Mouse (Mus musculus) forebrain, embryonic 15.5 days (tissue): Measurements from ENCODE around the gene Slc1a5. TPM values are rescaled to one million over a fixed set of nuclear protein-coding genes. Genes with fewer than 3 reads are reported as not detected.

ENCODE experiments used
- ATAC-seq: fragments of 200-750 bp; cut with Nextera tagmentation; replicated peaks from 2 replicates; pipeline ENCODE4 v1.8.0; 2017; ENCODE audit warnings: mild to moderate bottlenecking, moderate TSS enrichment, moderate library complexity
- H3K27ac ChIP-seq: fragments of 300-500 bp; sonication (generic); replicated peaks from 2 replicates; pipeline ENCODE4 v1.5.1; 2015; ENCODE audit warnings: mild to moderate bottlenecking, inconsistent platforms
- H3K27me3 ChIP-seq: fragments of 300-500 bp; sonication (generic); 2 replicates; pipeline ENCODE4 v1.6.1; 2015; ENCODE audit warnings: inconsistent platforms
- H3K36me3 ChIP-seq: fragments of 300-500 bp; sonication (generic); 2 replicates; pipeline ENCODE4 v1.6.1; 2015; ENCODE audit warnings: mild to moderate bottlenecking, inconsistent platforms
- H3K4me1 ChIP-seq: fragments of 300-500 bp; sonication (generic); 2 replicates; pipeline ENCODE4 v1.6.1; 2015; ENCODE audit warnings: inconsistent platforms
- H3K4me2 ChIP-seq: fragments of 300-500 bp; sonication (generic); replicated peaks from 2 replicates; pipeline ENCODE4 v1.6.1; 2015; ENCODE audit warnings: mild to moderate bottlenecking, inconsistent platforms
- H3K4me3 ChIP-seq: fragments of 300-500 bp; sonication (generic); 2 replicates; pipeline ENCODE4 v1.5.1; 2015; ENCODE audit warnings: mild to moderate bottlenecking, inconsistent platforms
- H3K9ac ChIP-seq: fragments of 300-500 bp; sonication (generic); replicated peaks from 2 replicates; pipeline ENCODE4 v1.6.1; 2015; ENCODE audit warnings: mild to moderate bottlenecking, inconsistent platforms
- H3K9me3 ChIP-seq: fragments of 300-500 bp; sonication (generic); 2 replicates; pipeline ENCODE4 v1.6.1; 2016; ENCODE audit warnings: inconsistent platforms
- WGBS: fragments of 180-500 bp; shearing (Covaris S2); methylation state at CpG from one replicate; pipeline ENCODE4 v1.1.7; 2015; ENCODE audit warnings: mixed read lengths; 5-methylcytosine and 5-hydroxymethylcytosine counted together
- polyA plus RNA-seq: library from polyadenylated mRNA; unstranded; fragments of >200 nt; fragmentation: Nextera tagmentation; extraction: Ambion mirVana; gene quantifications from 2 replicates; pipeline ENCODE4 v1.2.1, GENCODE M21; 2015

Slc1a5 gene
- 10.0 and 13.6 TPM in 2 replicates for polyA plus RNA-seq

GRCm38 (mm10) chr7:16780825-16781554, at the start of gene Slc1a5:
Slc1a5 (plus strand) TSS chr7:16781340.
- Histone ChIP-seq H3K4me1 (peaks cover 34% of the 10 kb centered on the region), H3K9me3 (no peaks in the 10 kb centered on the region), H3K27me3 (no peaks in the 10 kb centered on the region), H3K36me3 (no peaks in the 10 kb centered on the region), H3K4me3 (peak within 1 kb of the TSS; percentile 52), H3K27ac (no peak within 1 kb of the TSS), H3K9ac (peak within 1 kb of the TSS; percentile 48), H3K4me2 (peak within 1 kb of the TSS; percentile 98)
- 2% methylated on average over 34 of the region's 34 CpGs for WGBS
- ATAC-seq, result peak; percentile 82

GRCm38 (mm10) chr7:16731893-16732422, 49.2 kb upstream of the Slc1a5 start:
- Histone ChIP-seq H3K4me1 (peaks cover 7% of the 10 kb centered on the region; the same call in 1 of the 2 replicates), H3K36me3 (no peaks in the 10 kb centered on the region), H3K27ac (no peak overlapping the region), H3K4me2 (no peak overlapping the region), H3K9me3 (no peaks in the 10 kb centered on the region), H3K4me3 (no peak overlapping the region), H3K27me3 (no peaks in the 10 kb centered on the region), H3K9ac (no peak overlapping the region)
- 71% methylated on average over 7 of the region's 7 CpGs for WGBS
- no peak for ATAC-seq

- no peak overlapping the region for H3K27ac ChIP-seq
- WGBS, result 36% methylated on average over 10 of the region's 10 CpGs
- peak; percentile 39 for ATAC-seq
- H3K9me3 ChIP-seq, result no peaks in the 10 kb centered on the region
- no peaks in the 10 kb centered on the region for H3K27me3 ChIP-seq
- peaks cover 3% of the 10 kb centered on the region; the same call in 1 of the 2 replicates for H3K36me3 ChIP-seq
- peaks cover 19% of the 10 kb centered on the region for H3K4me1 ChIP-seq
- peak overlapping the region; percentile 83 for H3K4me2 ChIP-seq
- 0 out of 2 replicates have a peak overlapping the region, but pooled peaks have one; percentile 5 for H3K9ac ChIP-seq
- peak overlapping the region; percentile 94 for H3K4me3 ChIP-seq
Measured at GRCm38 (mm10) chr7:16737606-16738072, 43.5 kb upstream of the Slc1a5 start.

GRCm38 (mm10) chr7:16738073-16738696, 43.0 kb upstream of the Slc1a5 start, which contains the start of gene Ap2s1:
Ap2s1 (plus strand) TSS chr7:16738410.
- ATAC-seq, result peak; percentile 98
- H3K4me1 ChIP-seq, result peaks cover 19% of the 10 kb centered on the region
- H3K4me3 ChIP-seq, result peak within 1 kb of the TSS; percentile 94
- no peaks in the 10 kb centered on the region for H3K27me3 ChIP-seq
- H3K4me2 ChIP-seq, result peak within 1 kb of the TSS; percentile 83
- 1% methylated on average over 34 of the region's 34 CpGs for WGBS
- H3K9me3 ChIP-seq, result no peaks in the 10 kb centered on the region
- peak within 1 kb of the TSS; percentile 46; the same call in 1 of the 2 replicates for H3K27ac ChIP-seq
- H3K36me3 ChIP-seq, result peaks cover 8% of the 10 kb centered on the region
- H3K9ac ChIP-seq, result peak within 1 kb of the TSS; percentile 92

- 55% methylated on average over 10 of the region's 10 CpGs for WGBS
- peaks cover 19% of the 10 kb centered on the region for H3K4me1 ChIP-seq
- peak overlapping the region; percentile 94 for H3K4me3 ChIP-seq
- no peaks in the 10 kb centered on the region for H3K27me3 ChIP-seq
- H3K36me3 ChIP-seq, result peaks cover 17% of the 10 kb centered on the region
- H3K9ac ChIP-seq, result peak overlapping the region; percentile 92
- no peak for ATAC-seq
- no peak overlapping the region for H3K27ac ChIP-seq
- no peaks in the 10 kb centered on the region for H3K9me3 ChIP-seq
- H3K4me2 ChIP-seq, result peak overlapping the region; percentile 83
Measured at GRCm38 (mm10) chr7:16739056-16739604, 42.0 kb upstream of the Slc1a5 start.

GRCm38 (mm10) chr7:16745373-16745772, 35.8 kb upstream of the Slc1a5 start:
- Histone ChIP-seq H3K27me3 (no peaks in the 10 kb centered on the region), H3K27ac (no peak overlapping the region), H3K9ac (no peak overlapping the region), H3K4me1 (no peaks in the 10 kb centered on the region), H3K36me3 (peaks cover 55% of the 10 kb centered on the region), H3K4me3 (no peak overlapping the region), H3K4me2 (no peak overlapping the region), H3K9me3 (no peaks in the 10 kb centered on the region)
- 96% methylated on average over 4 of the region's 4 CpGs for WGBS
- no peak for ATAC-seq

GRCm38 (mm10) chr7:16746093-16746492, 35.0 kb upstream of the Slc1a5 start:
- Histone ChIP-seq H3K9ac (no peak overlapping the region), H3K4me1 (no peaks in the 10 kb centered on the region), H3K9me3 (no peaks in the 10 kb centered on the region), H3K36me3 (peaks cover 55% of the 10 kb centered on the region), H3K27ac (no peak overlapping the region), H3K27me3 (no peaks in the 10 kb centered on the region), H3K4me2 (no peak overlapping the region), H3K4me3 (no peak overlapping the region)
- ATAC-seq, result peak; percentile 73
- 58% methylated on average over 3 of the region's 3 CpGs for WGBS

- no peaks in the 10 kb centered on the region for H3K9me3 ChIP-seq
- no peak overlapping the region for H3K27ac ChIP-seq
- H3K4me2 ChIP-seq, result no peak overlapping the region
- ATAC-seq, result no peak
- no peak overlapping the region for H3K9ac ChIP-seq
- no peaks in the 10 kb centered on the region for H3K4me1 ChIP-seq
- peaks cover 52% of the 10 kb centered on the region for H3K36me3 ChIP-seq
- H3K27me3 ChIP-seq, result no peaks in the 10 kb centered on the region
- H3K4me3 ChIP-seq, result no peak overlapping the region
- 87% methylated on average over 6 of the region's 6 CpGs for WGBS
Measured at GRCm38 (mm10) chr7:16747656-16748055, 33.5 kb upstream of the Slc1a5 start.

GRCm38 (mm10) chr7:16752016-16752415, 29.1 kb upstream of the Slc1a5 start:
- WGBS, result 91% methylated on average over 12 of the region's 12 CpGs

GRCm38 (mm10) chr7:16755362-16756017, 25.6 kb upstream of the Slc1a5 start:
- Histone ChIP-seq H3K4me1 (no peaks in the 10 kb centered on the region), H3K4me3 (no peak overlapping the region), H3K4me2 (no peak overlapping the region), H3K9me3 (no peaks in the 10 kb centered on the region), H3K27me3 (no peaks in the 10 kb centered on the region), H3K36me3 (no peaks in the 10 kb centered on the region), H3K9ac (no peak overlapping the region), H3K27ac (no peak overlapping the region)
- WGBS, result 78% methylated on average over 17 of the region's 17 CpGs
- no peak for ATAC-seq

More at GRCm38 (mm10) chr7:16752016-16752415, 29.1 kb upstream of the Slc1a5 start:
- H3K4me1 ChIP-seq, result no peaks in the 10 kb centered on the region
- no peak overlapping the region for H3K9ac ChIP-seq
- no peak for ATAC-seq
- peaks cover 27% of the 10 kb centered on the region for H3K36me3 ChIP-seq
- H3K9me3 ChIP-seq, result no peaks in the 10 kb centered on the region
- no peaks in the 10 kb centered on the region for H3K27me3 ChIP-seq
- no peak overlapping the region for H3K27ac ChIP-seq
- no peak overlapping the region for H3K4me3 ChIP-seq
- H3K4me2 ChIP-seq, result no peak overlapping the region

GRCm38 (mm10) chr7:16758872-16759574, 22.1 kb upstream of the Slc1a5 start:
- no peak overlapping the region for H3K4me3 ChIP-seq
- no peaks in the 10 kb centered on the region for H3K27me3 ChIP-seq
- H3K9ac ChIP-seq, result no peak overlapping the region
- peak; percentile 71; the same call in 1 of the 2 replicates for ATAC-seq
- 66% methylated on average over 11 of the region's 11 CpGs for WGBS
- H3K36me3 ChIP-seq, result no peaks in the 10 kb centered on the region
- H3K4me1 ChIP-seq, result no peaks in the 10 kb centered on the region
- H3K9me3 ChIP-seq, result no peaks in the 10 kb centered on the region
- no peak overlapping the region for H3K27ac ChIP-seq
- no peak overlapping the region for H3K4me2 ChIP-seq
